Comparison of ENCODE assay signal across 8 mouse cellular contexts in genomic region chr5:135007802-135008571, GRCm38 (mm10). TPM values are rescaled to one million over a fixed set of nuclear protein-coding genes. Genes with fewer than 3 reads are reported as not detected.
DNase-seq lines count a peak whose midpoint lies in the region; ATAC-seq and TF ChIP-seq lines count a peak whose summit lies in the region.

No protein-coding gene starts in this region.

- TF ChIP-seq CTCF in heart, postnatal 0 days (IDR thresholded peaks at IDR 0.05; ENCODE audit: low read depth): peak; percentile 22; the same call in 1 of the 2 replicates

- H3K9ac ChIP-seq in heart, postnatal 0 days (replicated peaks; ENCODE audit: low read depth, low read length): peak overlapping the region; percentile 53
- H3K9ac ChIP-seq in liver, embryonic 11.5 days (ENCODE audit: low read depth, low read length): peak overlapping the region; percentile 80
- peak overlapping the region; percentile 70 for H3K9ac ChIP-seq in neural tube, embryonic 12.5 days

- peak overlapping the region; percentile 67 for H3K4me2 ChIP-seq in heart, postnatal 0 days (ENCODE audit: low read depth, low read length)
- H3K4me2 ChIP-seq in liver, embryonic 11.5 days: peak overlapping the region; percentile 76
- peak overlapping the region; percentile 83 for H3K4me2 ChIP-seq in neural tube, embryonic 12.5 days (replicated peaks)

- 34% methylated on average over 16 of the region's 16 CpGs for WGBS in heart, postnatal 0 days
- 29% methylated on average over 16 of the region's 16 CpGs for WGBS in liver, embryonic 11.5 days
- WGBS in neural tube, embryonic 12.5 days: 31% methylated on average over 16 of the region's 16 CpGs

- no peak for TF ChIP-seq EP300 in heart, postnatal 0 days (IDR thresholded peaks at IDR 0.05; ENCODE audit: low read depth)

- H3K27ac ChIP-seq in brown adipose tissue, adult 24 weeks (replicated peaks; ENCODE audit: low read depth, low read length): peak overlapping the region; percentile 88
- peak overlapping the region; percentile 96 for H3K27ac ChIP-seq in heart, postnatal 0 days (ENCODE audit: low read depth)
- H3K27ac ChIP-seq in liver, embryonic 11.5 days (ENCODE audit: low read depth, low read length): peak overlapping the region; percentile 90
- peak overlapping the region; percentile 92 for H3K27ac ChIP-seq in neural tube, embryonic 12.5 days

- no peaks in the 10 kb centered on the region; the same call in none of the 2 replicates for H3K4me1 ChIP-seq in brown adipose tissue, adult 24 weeks (ENCODE audit: control insufficient read depth, insufficient read depth, insufficient read length, low read length)
- peaks cover 6% of the 10 kb centered on the region for H3K4me1 ChIP-seq in heart, postnatal 0 days (ENCODE audit: control insufficient read depth, insufficient read depth)
- peaks cover 15% of the 10 kb centered on the region for H3K4me1 ChIP-seq in liver, embryonic 11.5 days (replicated peaks; ENCODE audit: control insufficient read depth, insufficient read depth, low read length)
- H3K4me1 ChIP-seq in neural tube, embryonic 12.5 days: peaks cover 21% of the 10 kb centered on the region

- ATAC-seq in heart, postnatal 0 days (ENCODE audit: insufficient read depth, low read depth): no peak
- ATAC-seq in liver, embryonic 11.5 days (replicated peaks; ENCODE audit: low FRiP score): no peak
- ATAC-seq in neural tube, embryonic 12.5 days (ENCODE audit: low FRiP score, low read depth): no peak

- peak; percentile 28 to 52 for DNase-seq in layer of hippocampus, postnatal 10 days (ENCODE audit: low spot score in 2 of 2)
- DNase-seq in layer of hippocampus, adult 9-10 months (ENCODE audit: low spot score): no peak
- DNase-seq in heart, postnatal 0 days (ENCODE audit: low spot score): no peak
- no peak for DNase-seq in liver, embryonic 11.5 days (ENCODE audit: low spot score)
- no peak for DNase-seq in adrenal gland, adult 18-20 months (ENCODE audit: low spot score in 2 of 2)
- DNase-seq in spleen, adult 12 weeks (ENCODE audit: low spot score): no peak

- no peaks in the 10 kb centered on the region for H3K9me3 ChIP-seq in heart, postnatal 0 days (replicated peaks; ENCODE audit: control insufficient read depth, low read length)
- no peaks in the 10 kb centered on the region for H3K9me3 ChIP-seq in liver, embryonic 11.5 days (ENCODE audit: control insufficient read depth, low read length)
- no peaks in the 10 kb centered on the region for H3K9me3 ChIP-seq in neural tube, embryonic 12.5 days

- no peaks in the 10 kb centered on the region for H3K27me3 ChIP-seq in heart, postnatal 0 days (ENCODE audit: control insufficient read depth, insufficient read depth, low read length)
- no peaks in the 10 kb centered on the region for H3K27me3 ChIP-seq in liver, embryonic 11.5 days (replicated peaks; ENCODE audit: control insufficient read depth, insufficient read depth, low read length)
- no peaks in the 10 kb centered on the region for H3K27me3 ChIP-seq in neural tube, embryonic 12.5 days (replicated peaks)

- H3K4me3 ChIP-seq in brown adipose tissue, adult 24 weeks (ENCODE audit: insufficient read depth, low read depth, low read length): peak overlapping the region; percentile 68
- H3K4me3 ChIP-seq in heart, postnatal 0 days (ENCODE audit: low read depth, low read length): peak overlapping the region; percentile 61
- H3K4me3 ChIP-seq in liver, embryonic 11.5 days (ENCODE audit: low read depth, low read length): peak overlapping the region; percentile 70
- peak overlapping the region; percentile 56 for H3K4me3 ChIP-seq in neural tube, embryonic 12.5 days

- peaks cover 10% of the 10 kb centered on the region; the same call in 1 of the 2 replicates for H3K36me3 ChIP-seq in heart, postnatal 0 days (replicated peaks; ENCODE audit: control insufficient read depth, insufficient read depth, low read length)
- no peaks in the 10 kb centered on the region; the same call in 1 of the 2 replicates for H3K36me3 ChIP-seq in liver, embryonic 11.5 days (ENCODE audit: control insufficient read depth, insufficient read depth, low read length)
- H3K36me3 ChIP-seq in neural tube, embryonic 12.5 days: no peaks in the 10 kb centered on the region

RNA-seq across cellular contexts. Expression of gene Abhd11, which starts 1.0 kb away (rescaled TPM):
- 10 to 100 TPM; 41.1 to 49.2 TPM for total RNA-seq in layer of hippocampus, postnatal 10 days (2021)
- polyA plus RNA-seq in brown adipose tissue, adult 24 weeks (2012; ENCODE audit: insufficient read depth, insufficient read length, missing spikeins): 91.8 and 99.4 TPM in 2 replicates
- 55.6 and 60.8 TPM in 2 replicates for total RNA-seq in heart, postnatal 0 days (2014; rRNA removed; ENCODE audit: low replicate concordance)
- 99.5 and 100 TPM in 2 replicates for polyA plus RNA-seq in heart, postnatal 0 days (2015; fragmentation: Nextera tagmentation; extraction: Ambion mirVana)
- 64.9 and 71.1 TPM in 2 replicates for polyA plus RNA-seq in liver, embryonic 11.5 days (2014; fragmentation: Nextera tagmentation; extraction: Ambion mirVana)
- 51.6 and 56.3 TPM in 2 replicates for polyA plus RNA-seq in neural tube, embryonic 12.5 days (2016; fragmentation: Nextera tagmentation; extraction: Ambion mirVana)
- 10 to 100 TPM; 52.3 to 59.7 TPM for total RNA-seq in adrenal gland, adult 18-20 months (2021)

RNA-seq across cellular contexts. Expression of gene Stx1a, which starts 15.3 kb away (rescaled TPM):
- total RNA-seq in layer of hippocampus, postnatal 10 days (2021): 100 to 1,000 TPM; 182 to 196 TPM
- not detected in 2 replicates for polyA plus RNA-seq in brown adipose tissue, adult 24 weeks (2012; ENCODE audit: insufficient read depth, insufficient read length, missing spikeins)
- total RNA-seq in heart, postnatal 0 days (2014; rRNA removed; ENCODE audit: low replicate concordance): 2.3 and 3.7 TPM in 2 replicates
- 2.3 and 2.5 TPM in 2 replicates for polyA plus RNA-seq in heart, postnatal 0 days (2015; fragmentation: Nextera tagmentation; extraction: Ambion mirVana)
- polyA plus RNA-seq in liver, embryonic 11.5 days (2014; fragmentation: Nextera tagmentation; extraction: Ambion mirVana): 6.2 and 6.4 TPM in 2 replicates
- polyA plus RNA-seq in neural tube, embryonic 12.5 days (2016; fragmentation: Nextera tagmentation; extraction: Ambion mirVana): 41.6 and 54.5 TPM in 2 replicates
- total RNA-seq in adrenal gland, adult 18-20 months (2021): 1 to 10 TPM; 6.0 to 7.2 TPM

RNA-seq across cellular contexts. Expression of gene Cldn3, which starts 22.0 kb away (rescaled TPM):
- total RNA-seq in layer of hippocampus, postnatal 10 days (2021): 1 to 10 TPM; 3.5 to 5.2 TPM
- polyA plus RNA-seq in brown adipose tissue, adult 24 weeks (2012; ENCODE audit: insufficient read depth, insufficient read length, missing spikeins): not detected in 2 replicates
- 3.8 and 15.2 TPM in 2 replicates for total RNA-seq in heart, postnatal 0 days (2014; rRNA removed; ENCODE audit: low replicate concordance)
- 1.4 and 4.5 TPM in 2 replicates for polyA plus RNA-seq in heart, postnatal 0 days (2015; fragmentation: Nextera tagmentation; extraction: Ambion mirVana)
- 2.0 and 2.2 TPM in 2 replicates for polyA plus RNA-seq in liver, embryonic 11.5 days (2014; fragmentation: Nextera tagmentation; extraction: Ambion mirVana)
- 1.7 and 1.9 TPM in 2 replicates for polyA plus RNA-seq in neural tube, embryonic 12.5 days (2016; fragmentation: Nextera tagmentation; extraction: Ambion mirVana)
- total RNA-seq in adrenal gland, adult 18-20 months (2021): under 1 TPM; 0.50 to 0.54 TPM

RNA-seq across cellular contexts. Expression of gene Dnajc30, which starts 56.0 kb away (rescaled TPM):
- 10 to 100 TPM; 35.5 to 38.0 TPM for total RNA-seq in layer of hippocampus, postnatal 10 days (2021)
- polyA plus RNA-seq in brown adipose tissue, adult 24 weeks (2012; ENCODE audit: insufficient read depth, insufficient read length, missing spikeins): 14.3 and 21.1 TPM in 2 replicates
- total RNA-seq in heart, postnatal 0 days (2014; rRNA removed; ENCODE audit: low replicate concordance): 7.7 and 19.7 TPM in 2 replicates
- polyA plus RNA-seq in heart, postnatal 0 days (2015; fragmentation: Nextera tagmentation; extraction: Ambion mirVana): 33.6 and 34.1 TPM in 2 replicates
- polyA plus RNA-seq in liver, embryonic 11.5 days (2014; fragmentation: Nextera tagmentation; extraction: Ambion mirVana): 25.1 and 27.2 TPM in 2 replicates
- 30.3 and 32.2 TPM in 2 replicates for polyA plus RNA-seq in neural tube, embryonic 12.5 days (2016; fragmentation: Nextera tagmentation; extraction: Ambion mirVana)
- total RNA-seq in adrenal gland, adult 18-20 months (2021): 10 to 100 TPM; 25.8 to 30.3 TPM

RNA-seq across cellular contexts. Expression of gene Bud23, which starts 56.8 kb away (rescaled TPM):
- total RNA-seq in layer of hippocampus, postnatal 10 days (2021): 10 to 100 TPM; 49.8 to 54.7 TPM
- 28.3 and 31.3 TPM in 2 replicates for polyA plus RNA-seq in brown adipose tissue, adult 24 weeks (2012; ENCODE audit: insufficient read depth, insufficient read length, missing spikeins)
- total RNA-seq in heart, postnatal 0 days (2014; rRNA removed; ENCODE audit: low replicate concordance): 34.2 and 49.6 TPM in 2 replicates
- 33.7 and 38.2 TPM in 2 replicates for polyA plus RNA-seq in heart, postnatal 0 days (2015; fragmentation: Nextera tagmentation; extraction: Ambion mirVana)
- 157 and 158 TPM in 2 replicates for polyA plus RNA-seq in liver, embryonic 11.5 days (2014; fragmentation: Nextera tagmentation; extraction: Ambion mirVana)
- polyA plus RNA-seq in neural tube, embryonic 12.5 days (2016; fragmentation: Nextera tagmentation; extraction: Ambion mirVana): 106 and 112 TPM in 2 replicates
- total RNA-seq in adrenal gland, adult 18-20 months (2021): 10 to 100 TPM; 45.7 to 55.0 TPM

Comparison
In these comparisons a context has a peak if more than half of its experiments do, and no peak if none do; other contexts are left out.
1. DNase-seq: peak in layer of hippocampus, postnatal 10 days (2 of 2); none in layer of hippocampus, adult 9-10 months (single experiment), heart, postnatal 0 days (single experiment), liver, embryonic 11.5 days (single experiment), adrenal gland, adult 18-20 months (0 of 2) and spleen, adult 12 weeks (single experiment).
2. Peak in every context shown above with its lines, with median percentiles within 50 percentile points of each other: H3K27ac ChIP-seq, H3K4me3 ChIP-seq, H3K4me2 ChIP-seq and H3K9ac ChIP-seq.